Mouse (Mus musculus) kidney, embryonic 15.5 days (tissue): Measurements from ENCODE around the gene Lamtor2. TPM values are rescaled to one million over a fixed set of nuclear protein-coding genes. Genes with fewer than 3 reads are reported as not detected.

Experiments
- ATAC-seq: fragments of 200-750 bp; cut with Nextera tagmentation; replicated peaks from 2 replicates; pipeline ENCODE4 v1.8.0; 2017; ENCODE audit warnings: moderate TSS enrichment; ENCODE audit not compliant: low FRiP score
- H3K27ac ChIP-seq: fragments of 300-500 bp; sonication (generic); 2 replicates; pipeline ENCODE4 v1.5.1; 2015; ENCODE audit warnings: mild to moderate bottlenecking, inconsistent platforms
- H3K27me3 ChIP-seq: fragments of 300-500 bp; sonication (generic); 2 replicates; pipeline ENCODE4 v1.6.1; 2015; ENCODE audit warnings: inconsistent platforms
- H3K36me3 ChIP-seq: fragments of 300-500 bp; sonication (generic); 2 replicates; pipeline ENCODE4 v1.6.1; 2015; ENCODE audit warnings: inconsistent platforms
- H3K4me1 ChIP-seq: fragments of 300-500 bp; sonication (generic); 2 replicates; pipeline ENCODE4 v1.6.1; 2015; ENCODE audit warnings: inconsistent platforms
- H3K4me2 ChIP-seq: fragments of 300-500 bp; sonication (generic); 2 replicates; pipeline ENCODE4 v1.6.1; 2015; ENCODE audit warnings: moderate library complexity, mild to moderate bottlenecking, inconsistent platforms
- H3K4me3 ChIP-seq: fragments of 300-500 bp; sonication (generic); replicated peaks from 2 replicates; pipeline ENCODE4 v1.5.1; 2015; ENCODE audit warnings: mild to moderate bottlenecking, inconsistent platforms
- H3K9ac ChIP-seq: fragments of 300-500 bp; sonication (generic); 2 replicates; pipeline ENCODE4 v1.6.1; 2015; ENCODE audit warnings: mild to moderate bottlenecking, inconsistent platforms
- H3K9me3 ChIP-seq: fragments of 300-500 bp; sonication (generic); replicated peaks from 2 replicates; pipeline ENCODE4 v1.6.1; 2016; ENCODE audit warnings: inconsistent platforms
- WGBS: fragments of 180-500 bp; shearing (Covaris S2); methylation state at CpG from one replicate; pipeline ENCODE4 v1.1.7; 2015; ENCODE audit warnings: mixed read lengths; 5-methylcytosine and 5-hydroxymethylcytosine counted together
- polyA plus RNA-seq: library from polyadenylated mRNA; unstranded; fragments of >200 nt; fragmentation: Nextera tagmentation; extraction: Ambion mirVana; gene quantifications from 2 replicates; pipeline ENCODE4 v1.2.1, GENCODE M21; 2015

The Lamtor2 gene
- polyA plus RNA-seq, 1 experiment from 2014 or later = 173 TPM

- peaks cover under 1% of the 10 kb centered on the region; the same call in 1 of the 2 replicates for H3K36me3 ChIP-seq
- no peak for ATAC-seq
- peak overlapping the region; percentile 99 for H3K27ac ChIP-seq
- H3K4me1 ChIP-seq = peaks cover 72% of the 10 kb centered on the region
- H3K27me3 ChIP-seq = no peaks in the 10 kb centered on the region
- peak overlapping the region; percentile 87 for H3K4me2 ChIP-seq
- 11% methylated on average over 11 of the region's 11 CpGs for WGBS
- no peaks in the 10 kb centered on the region for H3K9me3 ChIP-seq
- peak overlapping the region; percentile 88 for H3K4me3 ChIP-seq
- H3K9ac ChIP-seq = peak overlapping the region; percentile 97
Observed at GRCm38 (mm10) chr3:88530082-88530864, 22.6 kb downstream of the Lamtor2 start.

- Histone ChIP-seq H3K4me2 (peak overlapping the region; percentile 87), H3K9ac (peak overlapping the region; percentile 97), H3K4me1 (peaks cover 63% of the 10 kb centered on the region), H3K4me3 (peak overlapping the region; percentile 88), H3K27me3 (no peaks in the 10 kb centered on the region), H3K27ac (peak overlapping the region; percentile 99), H3K9me3 (no peaks in the 10 kb centered on the region), H3K36me3 (peaks cover 9% of the 10 kb centered on the region)
- WGBS = 27% methylated on average over 7 of the region's 7 CpGs
- no peak for ATAC-seq
Observed at GRCm38 (mm10) chr3:88529204-88530000, 23.5 kb downstream of the Lamtor2 start.

GRCm38 (mm10) chr3:88528646-88529045 is 24.2 kb downstream of the Lamtor2 start:
- Histone ChIP-seq H3K9me3 (no peaks in the 10 kb centered on the region), H3K27me3 (no peaks in the 10 kb centered on the region), H3K4me3 (no peak overlapping the region), H3K4me2 (no peak overlapping the region), H3K36me3 (peaks cover 11% of the 10 kb centered on the region), H3K4me1 (peaks cover 55% of the 10 kb centered on the region), H3K9ac (no peak overlapping the region), H3K27ac (no peak overlapping the region)
- 71% methylated on average over 11 of the region's 11 CpGs for WGBS
- no peak for ATAC-seq

- no peak for ATAC-seq
- no peaks in the 10 kb centered on the region for H3K9me3 ChIP-seq
- H3K27me3 ChIP-seq = no peaks in the 10 kb centered on the region
- H3K4me3 ChIP-seq = no peak overlapping the region
- peak overlapping the region; percentile 15 for H3K4me2 ChIP-seq
- H3K36me3 ChIP-seq = peaks cover 11% of the 10 kb centered on the region
- H3K4me1 ChIP-seq = peaks cover 53% of the 10 kb centered on the region
- H3K9ac ChIP-seq = peak overlapping the region; percentile 5; the same call in 1 of the 2 replicates
- peak overlapping the region; percentile 54; the same call in 1 of the 2 replicates for H3K27ac ChIP-seq
- 26% methylated on average over 8 of the region's 8 CpGs for WGBS
Observed at GRCm38 (mm10) chr3:88527565-88527964, 25.3 kb downstream of the Lamtor2 start.

GRCm38 (mm10) chr3:88526157-88527131 is 26.4 kb downstream of the Lamtor2 start:
- WGBS = 31% methylated on average over 17 of the region's 17 CpGs
- no peak overlapping the region for H3K4me3 ChIP-seq
- H3K27me3 ChIP-seq = no peaks in the 10 kb centered on the region
- H3K4me1 ChIP-seq = peaks cover 53% of the 10 kb centered on the region
- no peaks in the 10 kb centered on the region for H3K9me3 ChIP-seq
- ATAC-seq = peak; percentile 72
- peaks cover 11% of the 10 kb centered on the region for H3K36me3 ChIP-seq
- peak overlapping the region; percentile 28; the same call in 1 of the 2 replicates for H3K27ac ChIP-seq
- peak overlapping the region; percentile 33; the same call in 1 of the 2 replicates for H3K4me2 ChIP-seq
- H3K9ac ChIP-seq = no peak overlapping the region

- no peak overlapping the region for H3K27ac ChIP-seq
- H3K9ac ChIP-seq = no peak overlapping the region
- no peak for ATAC-seq
- H3K4me1 ChIP-seq = peaks cover 46% of the 10 kb centered on the region
- no peaks in the 10 kb centered on the region for H3K27me3 ChIP-seq
- no peak overlapping the region for H3K4me2 ChIP-seq
- no peaks in the 10 kb centered on the region for H3K9me3 ChIP-seq
- WGBS = 85% methylated on average over 5 of the region's 5 CpGs
- H3K4me3 ChIP-seq = no peak overlapping the region
- peaks cover 11% of the 10 kb centered on the region for H3K36me3 ChIP-seq
Observed at GRCm38 (mm10) chr3:88525021-88525420, 27.9 kb downstream of the Lamtor2 start.

- 76% methylated on average over 8 of the region's 8 CpGs for WGBS
- Histone ChIP-seq H3K27me3 (no peaks in the 10 kb centered on the region), H3K36me3 (peaks cover 11% of the 10 kb centered on the region)
Observed at GRCm38 (mm10) chr3:88523027-88523426, 29.8 kb downstream of the Lamtor2 start.

GRCm38 (mm10) chr3:88521803-88522331 is 31.0 kb downstream of the Lamtor2 start:
- H3K9ac ChIP-seq = no peak overlapping the region
- peaks cover 16% of the 10 kb centered on the region for H3K4me1 ChIP-seq
- H3K36me3 ChIP-seq = peaks cover 11% of the 10 kb centered on the region
- H3K9me3 ChIP-seq = no peaks in the 10 kb centered on the region
- no peak overlapping the region for H3K27ac ChIP-seq
- no peak overlapping the region for H3K4me3 ChIP-seq
- H3K27me3 ChIP-seq = no peaks in the 10 kb centered on the region
- H3K4me2 ChIP-seq = no peak overlapping the region
- ATAC-seq = no peak; the same call in 1 of the 2 replicates
- 34% methylated on average over 9 of the region's 9 CpGs for WGBS

More at GRCm38 (mm10) chr3:88523027-88523426, 29.8 kb downstream of the Lamtor2 start:
- Histone ChIP-seq H3K27ac (no peak overlapping the region), H3K4me2 (no peak overlapping the region), H3K4me3 (no peak overlapping the region), H3K4me1 (peaks cover 26% of the 10 kb centered on the region), H3K9ac (no peak overlapping the region), H3K9me3 (no peaks in the 10 kb centered on the region)
- no peak for ATAC-seq

- WGBS = 91% methylated on average over 6 of the region's 6 CpGs
- Histone ChIP-seq H3K27me3 (no peaks in the 10 kb centered on the region), H3K4me2 (no peak overlapping the region)
Observed at GRCm38 (mm10) chr3:88521156-88521555, 31.7 kb downstream of the Lamtor2 start.

GRCm38 (mm10) chr3:88520078-88520477 is 32.8 kb downstream of the Lamtor2 start:
- Histone ChIP-seq H3K9me3 (no peaks in the 10 kb centered on the region), H3K4me1 (no peaks in the 10 kb centered on the region), H3K9ac (no peak overlapping the region), H3K36me3 (peaks cover 8% of the 10 kb centered on the region), H3K27ac (no peak overlapping the region), H3K4me2 (no peak overlapping the region), H3K4me3 (no peak overlapping the region), H3K27me3 (no peaks in the 10 kb centered on the region)
- WGBS = 87% methylated on average over 2 of the region's 2 CpGs
- ATAC-seq = no peak

More at GRCm38 (mm10) chr3:88521156-88521555, 31.7 kb downstream of the Lamtor2 start:
- no peak overlapping the region for H3K4me3 ChIP-seq
- no peak overlapping the region for H3K27ac ChIP-seq
- H3K9ac ChIP-seq = no peak overlapping the region
- no peaks in the 10 kb centered on the region for H3K9me3 ChIP-seq
- peaks cover 9% of the 10 kb centered on the region for H3K4me1 ChIP-seq
- ATAC-seq = no peak
- H3K36me3 ChIP-seq = peaks cover 11% of the 10 kb centered on the region

GRCm38 (mm10) chr3:88518411-88518810 is 34.5 kb downstream of the Lamtor2 start:
- Histone ChIP-seq H3K27me3 (no peaks in the 10 kb centered on the region), H3K4me3 (no peak overlapping the region), H3K4me1 (peaks cover 12% of the 10 kb centered on the region), H3K4me2 (no peak overlapping the region), H3K36me3 (no peaks in the 10 kb centered on the region), H3K27ac (no peak overlapping the region), H3K9ac (no peak overlapping the region), H3K9me3 (no peaks in the 10 kb centered on the region)
- 67% methylated on average over 4 of the region's 4 CpGs for WGBS
- no peak for ATAC-seq
